Mouse (Mus musculus) ES-Bruce4 (cell line): ENCODE results near the gene Tril. TPM values are rescaled to one million over a fixed set of nuclear protein-coding genes. Genes with fewer than 3 reads are reported as not detected.

ENCODE experiments used
- H3K27ac ChIP-seq: 2 replicates; pipeline ENCODE4 v1.5.1; 2012; ENCODE audit warnings: low read length, inconsistent platforms; ENCODE audit not compliant: insufficient read depth
- H3K27me3 ChIP-seq: 2 replicates; pipeline ENCODE4 v1.6.1; 2012; ENCODE audit warnings: mild to moderate bottlenecking, low read length, inconsistent platforms; ENCODE audit not compliant: control insufficient read depth, poor library complexity, insufficient read depth, severe bottlenecking
- H3K36me3 ChIP-seq: 2 replicates; pipeline ENCODE4 v1.6.1; 2012; ENCODE audit warnings: inconsistent platforms, mild to moderate bottlenecking, low read length, moderate library complexity; ENCODE audit not compliant: control insufficient read depth, poor library complexity, insufficient read depth, severe bottlenecking
- H3K4me1 ChIP-seq: one replicate; pipeline ENCODE4 v1.8.1; 2011; ENCODE audit warnings: low read length; ENCODE audit not compliant: control insufficient read depth, insufficient read depth
- H3K4me3 ChIP-seq: 2 replicates; pipeline ENCODE4 v1.5.1; 2011; ENCODE audit warnings: low read depth, mild to moderate bottlenecking, low read length
- H3K9ac ChIP-seq: 2 replicates; pipeline ENCODE4 v1.6.1; 2012; ENCODE audit warnings: low read depth, mild to moderate bottlenecking, inconsistent platforms; ENCODE audit not compliant: poor library complexity, severe bottlenecking
- H3K9me3 ChIP-seq: replicated peaks from 2 replicates; pipeline ENCODE4 v1.6.1; 2012; ENCODE audit warnings: mild to moderate bottlenecking, low read length, inconsistent platforms; ENCODE audit not compliant: control insufficient read depth, poor library complexity, insufficient read depth, severe bottlenecking
- CTCF ChIP-seq: IDR thresholded peaks from one replicate; pipeline ENCODE4 v1.8.1; 2011; ENCODE audit warnings: low read depth, low read length
- EP300 ChIP-seq: IDR thresholded peaks from 2 replicates; pipeline ENCODE4 v1.6.1; 2011; ENCODE audit warnings: low read depth, low read length; ENCODE audit not compliant: insufficient read depth
- POLR2A ChIP-seq: IDR thresholded peaks from one replicate; pipeline ENCODE4 v1.8.1; 2011; ENCODE audit warnings: low read length; ENCODE audit not compliant: insufficient read depth
- polyA plus RNA-seq: library from polyadenylated mRNA; stranded (reverse); fragments of >200 nt; gene quantifications from 2 replicates; pipeline ENCODE4 v1.2.4, GENCODE M21; 2011; ENCODE audit warnings: low read depth; ENCODE audit not compliant: missing spikeins, insufficient read depth, insufficient read length

Gene Tril
- polyA plus RNA-seq, 1 experiment = 0.33 TPM

DNA sequence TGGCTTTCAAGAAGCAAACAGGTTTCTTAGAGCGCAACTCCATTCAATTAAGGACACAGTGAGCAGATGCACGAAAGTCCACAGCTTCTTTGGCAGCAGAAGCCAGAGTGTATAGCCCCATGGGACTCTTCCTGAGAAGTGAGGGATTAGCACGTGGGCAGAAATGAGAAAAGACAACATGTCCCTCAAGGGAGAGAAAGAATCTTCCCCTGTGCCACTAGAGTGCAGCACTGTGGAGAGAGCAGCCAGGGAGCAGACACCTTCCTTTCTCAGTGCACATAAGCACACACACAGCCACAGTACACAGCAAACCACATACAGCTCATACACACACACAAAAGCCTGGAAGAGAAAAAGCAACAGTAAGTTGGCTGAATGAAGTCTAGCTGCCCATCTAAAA lies 8.4 kb downstream of the Tril start:
- Histone ChIP-seq H3K9ac (no peak overlapping the region), H3K27me3 (no peaks in the 10 kb centered on the region; the same call in 1 of the 2 replicates), H3K4me3 (no peak overlapping the region), H3K9me3 (no peaks in the 10 kb centered on the region; the same call in 1 of the 2 replicates), H3K27ac (no peak overlapping the region), H3K4me1 (no peaks in the 10 kb centered on the region), H3K36me3 (no peaks in the 10 kb centered on the region)
- TF ChIP-seq EP300 (no peak), CTCF (peak; percentile 31), POLR2A (no peak)

DNA sequence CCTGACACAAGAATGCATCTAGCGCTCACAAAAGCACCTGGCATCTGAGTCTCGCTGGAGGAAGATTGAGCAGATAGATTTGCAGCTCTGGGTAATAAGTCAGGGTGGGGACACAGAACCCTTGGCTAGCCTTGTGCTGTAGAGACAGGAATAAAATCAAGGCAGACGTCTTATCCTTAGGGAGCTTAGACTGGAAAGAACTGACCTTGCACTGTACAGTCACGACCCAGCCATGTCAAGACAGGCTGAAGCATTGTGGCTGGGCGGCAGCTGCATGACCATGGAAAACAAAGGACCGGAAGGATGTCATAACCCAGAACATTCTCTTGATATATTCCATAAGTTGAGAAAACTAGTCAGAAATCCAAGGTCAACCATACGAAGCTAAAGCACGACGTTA lies 11.8 kb downstream of the Tril start:
- Histone ChIP-seq H3K9ac (no peak overlapping the region), H3K27me3 (no peaks in the 10 kb centered on the region; the same call in 1 of the 2 replicates), H3K36me3 (no peaks in the 10 kb centered on the region), H3K9me3 (no peaks in the 10 kb centered on the region; the same call in 1 of the 2 replicates), H3K4me3 (no peak overlapping the region), H3K27ac (no peak overlapping the region), H3K4me1 (no peaks in the 10 kb centered on the region)
- no peak for TF ChIP-seq POLR2A
- TF ChIP-seq EP300 = no peak
- no peak for TF ChIP-seq CTCF

DNA sequence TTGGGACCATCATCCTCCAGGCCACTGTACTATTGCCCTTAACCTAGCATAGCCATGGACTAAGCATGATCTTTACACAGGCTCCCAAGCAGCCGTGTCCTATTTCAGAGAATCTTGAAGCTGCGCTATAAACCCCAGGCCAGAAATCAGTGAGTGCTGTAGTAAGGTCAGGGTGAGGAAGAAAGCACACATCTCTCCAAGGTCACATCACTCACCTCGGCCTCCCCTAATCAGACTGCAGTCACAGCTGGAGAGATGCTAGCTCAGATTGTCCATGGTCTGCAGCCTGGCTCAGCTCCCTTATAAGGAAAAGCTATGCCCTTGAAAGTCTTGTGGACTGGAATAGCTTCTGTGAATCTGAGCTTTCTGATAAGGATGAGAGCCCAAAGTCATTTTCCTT lies 13.4 kb downstream of the Tril start:
- no peaks in the 10 kb centered on the region; the same call in 1 of the 2 replicates for H3K27me3 ChIP-seq
- H3K9me3 ChIP-seq = no peaks in the 10 kb centered on the region
- no peak for TF ChIP-seq POLR2A
- no peak for TF ChIP-seq EP300
- TF ChIP-seq CTCF = no peak
- H3K4me3 ChIP-seq = no peak overlapping the region
- H3K9ac ChIP-seq = no peak overlapping the region
- no peak overlapping the region for H3K27ac ChIP-seq
- no peaks in the 10 kb centered on the region for H3K36me3 ChIP-seq
- H3K4me1 ChIP-seq = peaks cover 5% of the 10 kb centered on the region

GRCm38 (mm10) chr6:53806591-53807023 lies 14.0 kb downstream of the Tril start:
- Histone ChIP-seq H3K4me1 (peaks cover 5% of the 10 kb centered on the region), H3K27me3 (no peaks in the 10 kb centered on the region; the same call in 1 of the 2 replicates), H3K27ac (no peak overlapping the region), H3K9ac (no peak overlapping the region), H3K4me3 (no peak overlapping the region), H3K36me3 (no peaks in the 10 kb centered on the region), H3K9me3 (no peaks in the 10 kb centered on the region)
- TF ChIP-seq POLR2A (no peak), EP300 (no peak), CTCF (no peak)

DNA sequence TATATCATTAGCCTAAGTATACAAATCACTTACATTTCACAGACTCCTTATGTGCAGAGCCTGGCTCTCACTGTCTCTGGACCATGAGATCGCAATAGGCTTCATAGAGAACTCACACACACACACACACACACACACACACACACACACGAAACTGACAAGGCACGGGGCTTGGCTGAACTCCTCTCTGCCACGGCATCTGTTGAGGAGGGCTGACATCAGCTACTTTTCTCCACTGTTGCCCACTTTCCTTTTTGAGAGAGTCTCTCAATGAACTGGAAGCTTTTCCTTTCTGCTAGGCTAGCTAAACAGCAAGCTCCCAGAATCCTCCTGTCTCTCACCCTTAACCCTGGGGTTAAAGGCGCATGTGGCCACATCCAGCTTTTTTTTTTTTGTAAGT lies 14.6 kb downstream of the Tril start:
- Histone ChIP-seq H3K27ac (no peak overlapping the region), H3K9me3 (no peaks in the 10 kb centered on the region), H3K36me3 (no peaks in the 10 kb centered on the region), H3K9ac (no peak overlapping the region), H3K27me3 (no peaks in the 10 kb centered on the region), H3K4me1 (peaks cover 7% of the 10 kb centered on the region), H3K4me3 (no peak overlapping the region)
- TF ChIP-seq EP300 (no peak), POLR2A (no peak), CTCF (no peak)

DNA sequence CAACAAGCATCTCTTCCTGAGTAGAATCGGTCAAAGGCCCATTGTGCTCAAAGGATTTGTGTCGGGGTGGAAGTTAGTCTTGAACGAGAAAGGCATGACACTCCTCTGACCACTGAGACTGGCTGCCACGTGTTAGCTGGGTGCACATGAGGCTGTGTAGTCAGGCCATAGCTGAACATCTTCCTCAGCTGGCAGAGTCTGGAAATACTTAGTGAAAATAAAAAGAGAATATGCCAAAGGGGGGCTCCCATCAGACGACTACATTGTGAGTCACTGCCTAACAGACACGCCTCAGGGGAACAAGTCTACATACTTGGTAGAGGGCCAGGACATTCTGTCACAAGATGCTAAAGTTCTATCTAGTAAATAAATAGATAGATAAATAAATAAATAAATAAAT lies 16.5 kb downstream of the Tril start:
- Histone ChIP-seq H3K27me3 (no peaks in the 10 kb centered on the region), H3K4me3 (no peak overlapping the region), H3K36me3 (no peaks in the 10 kb centered on the region), H3K4me1 (peaks cover 11% of the 10 kb centered on the region), H3K9me3 (no peaks in the 10 kb centered on the region), H3K9ac (no peak overlapping the region), H3K27ac (no peak overlapping the region)
- TF ChIP-seq CTCF = no peak
- no peak for TF ChIP-seq POLR2A
- no peak for TF ChIP-seq EP300
